Mouse (Mus musculus): Measurements from ENCODE around the gene Kmt2a.
"Not testable (repeated sequence)": the region's sequence is repeated elsewhere in the genome, so short reads cannot be mapped to it uniquely, and the experiment has no call there.

Kmt2a gene

DNA sequence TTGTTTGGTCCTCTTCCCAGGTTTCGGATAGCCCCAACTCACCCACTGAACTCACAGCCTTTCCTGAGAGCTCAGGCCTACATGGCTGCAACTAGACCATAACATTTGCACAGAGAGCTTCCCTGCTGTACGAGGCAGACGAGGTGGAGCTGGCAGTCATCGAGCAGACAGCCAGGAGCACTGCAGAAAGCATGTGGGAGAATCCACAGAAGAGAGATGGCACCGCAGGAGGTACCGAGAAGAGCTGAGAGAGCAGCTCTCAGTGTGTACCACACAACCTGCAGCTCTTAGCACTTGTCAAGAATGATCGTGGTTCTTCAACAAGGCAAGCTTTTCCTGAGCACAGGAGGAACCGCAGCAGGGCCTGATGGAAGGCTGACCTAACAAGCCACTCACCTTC lies 66.9 kb downstream of the Kmt2a start:
- no peak for DNase-seq

DNA sequence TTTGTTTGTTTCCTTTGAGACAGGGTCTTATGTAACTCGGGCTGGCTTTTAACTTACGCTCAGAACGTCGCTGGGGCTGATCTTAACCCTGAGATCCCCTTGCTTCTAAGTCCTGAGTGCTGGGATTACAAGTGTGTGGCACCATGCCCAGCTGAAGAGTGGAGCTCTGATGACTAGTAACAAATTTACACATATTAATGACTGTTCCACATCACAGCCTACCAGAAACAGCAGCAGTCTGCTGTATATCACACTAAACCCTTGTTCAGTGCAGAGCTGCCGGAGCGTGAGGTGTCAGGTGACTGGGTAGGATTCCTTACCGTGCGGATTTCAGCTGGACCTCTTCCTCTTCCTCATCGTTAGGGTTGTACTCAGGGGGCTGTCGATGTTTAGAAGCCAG lies 70.8 kb downstream of the Kmt2a start:
- DNase-seq = no peak

DNA sequence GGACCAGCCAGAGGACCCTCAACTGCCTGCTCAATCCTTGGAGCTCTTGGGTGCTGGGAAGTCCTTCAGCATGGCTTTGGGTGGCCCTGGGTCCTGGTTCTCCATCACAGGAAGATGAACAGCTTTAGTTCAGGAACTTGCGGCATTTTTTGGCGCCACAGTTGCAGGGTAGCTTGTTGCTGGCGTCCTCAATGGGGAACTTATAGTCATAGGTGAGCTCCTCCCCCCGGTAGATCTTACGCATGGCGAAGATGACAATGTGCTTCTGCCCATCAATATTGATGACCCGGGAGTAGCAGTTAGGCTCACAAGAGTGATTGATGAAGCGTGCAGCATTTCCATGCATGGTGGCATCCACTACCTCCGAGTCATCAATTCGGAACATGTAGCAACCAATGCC lies 73.3 kb downstream of the Kmt2a start:
- no peak for DNase-seq

DNA sequence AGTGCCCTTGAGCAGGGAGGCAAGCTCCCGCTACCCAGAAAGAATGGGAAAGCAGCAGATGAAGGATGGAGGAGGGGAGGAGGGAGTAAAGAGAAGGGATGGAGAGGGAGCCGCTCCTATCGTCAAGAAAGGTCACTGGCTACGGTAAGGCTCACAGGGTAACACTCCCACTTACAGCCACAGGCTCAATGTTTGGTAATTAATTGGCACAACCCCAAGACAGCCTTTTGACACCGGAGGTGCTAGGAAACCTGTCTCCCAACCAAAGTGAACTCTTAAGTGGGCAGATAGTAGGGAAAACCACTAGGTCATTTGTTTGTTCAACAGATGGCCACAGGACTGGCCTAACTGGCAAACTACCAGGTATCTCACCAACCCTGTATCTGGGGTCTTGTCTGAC lies 74.0 kb downstream of the Kmt2a start:
- DNase-seq = no peak

DNA sequence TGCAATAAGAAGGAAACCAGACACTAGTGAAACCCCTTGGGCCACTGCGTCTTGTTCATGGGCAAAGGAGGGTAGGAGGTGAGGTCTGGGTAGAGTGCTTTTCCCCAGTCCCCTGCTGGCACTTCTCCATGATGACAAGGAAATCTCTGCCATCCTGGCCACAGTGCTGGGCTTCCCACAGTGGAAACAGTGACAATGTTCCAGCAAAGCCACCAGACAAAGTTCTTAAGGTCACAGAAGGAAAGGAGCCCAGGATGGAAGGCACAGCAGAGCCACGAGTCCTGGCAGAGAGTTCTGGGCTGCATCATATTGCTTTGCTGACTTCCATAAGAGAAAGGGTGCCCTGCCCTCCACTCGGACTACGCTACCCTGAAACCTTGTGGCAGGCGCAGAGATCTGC lies 75.6 kb downstream of the Kmt2a start:
- no peak for DNase-seq

DNA sequence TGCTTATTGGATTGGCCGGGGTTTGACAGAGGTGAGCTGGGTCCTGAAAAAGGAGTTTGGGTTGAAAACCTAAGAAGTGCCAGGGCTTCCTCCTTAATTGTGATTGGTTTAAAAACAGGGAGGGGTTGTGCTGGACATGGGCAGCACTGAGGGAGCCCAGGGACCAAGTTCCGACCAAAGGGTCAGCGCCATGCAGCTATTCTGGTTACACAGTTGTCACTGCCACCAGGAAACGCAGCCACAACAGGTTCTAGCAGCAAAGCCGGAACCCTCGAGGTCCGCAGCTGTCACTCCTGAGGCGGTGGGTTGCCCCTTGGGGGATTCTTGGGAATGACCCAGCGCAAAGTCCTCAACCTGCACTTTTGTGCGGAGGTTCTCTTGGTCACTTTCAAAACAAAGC lies 76.4 kb downstream of the Kmt2a start:
- DNase-seq = no peak

DNA sequence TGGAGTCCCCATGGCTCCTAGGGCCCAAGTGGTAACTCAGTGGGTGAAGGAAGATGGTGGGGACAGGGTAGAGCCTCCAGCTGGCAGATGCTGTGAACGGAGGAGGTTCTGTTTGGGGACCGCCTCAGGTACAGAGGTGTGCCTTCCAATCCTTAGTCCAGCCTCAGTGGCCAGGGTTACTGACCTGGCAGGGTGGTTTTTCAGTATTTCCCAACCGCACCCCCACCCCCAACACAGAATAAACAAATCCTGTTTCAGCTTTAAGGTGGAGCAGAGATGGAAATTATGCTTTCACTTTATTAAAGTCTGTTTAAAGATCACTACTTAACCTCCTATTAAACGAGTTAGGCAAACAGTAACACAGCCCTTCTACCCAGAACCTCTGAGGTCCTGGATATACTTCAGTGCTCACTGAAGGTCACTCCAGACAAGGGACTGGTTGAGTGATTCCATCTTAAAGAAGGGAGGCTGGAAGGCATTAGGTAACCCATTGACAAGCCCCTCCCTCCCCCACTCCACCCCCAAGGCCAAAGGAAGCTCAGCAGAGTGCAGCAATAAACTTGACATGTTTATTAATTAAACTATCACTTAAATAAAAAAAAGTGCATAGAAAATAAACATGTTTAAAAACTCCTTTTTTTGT lies 78.2 kb downstream of the Kmt2a start, which contains the start of gene Ttc36:
Gene Ttc36 (minus strand): TSS at position 265 of the 643 bp plus-strand sequence.
- DNase-seq = no peak

DNA sequence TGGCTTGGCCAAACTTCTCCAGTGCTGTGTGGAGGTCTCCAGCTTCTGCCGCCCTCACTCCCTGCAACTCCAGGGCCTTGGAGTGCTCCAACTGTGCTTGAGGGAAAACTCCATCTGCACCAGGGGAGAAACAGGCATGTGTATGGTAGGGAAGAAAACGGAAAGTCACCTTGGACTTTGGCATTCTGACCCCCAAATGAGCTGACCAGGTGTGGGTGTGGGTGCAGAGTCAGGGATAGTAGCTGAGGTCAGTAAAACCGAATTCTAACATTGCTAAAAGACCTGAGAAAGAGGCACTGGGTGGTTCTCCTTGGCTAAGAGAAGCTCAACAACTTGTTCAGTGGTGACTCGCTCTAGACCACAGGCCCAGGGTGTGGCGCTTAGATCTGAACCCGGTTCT lies 79.4 kb downstream of the Kmt2a start:
- no peak for DNase-seq

DNA sequence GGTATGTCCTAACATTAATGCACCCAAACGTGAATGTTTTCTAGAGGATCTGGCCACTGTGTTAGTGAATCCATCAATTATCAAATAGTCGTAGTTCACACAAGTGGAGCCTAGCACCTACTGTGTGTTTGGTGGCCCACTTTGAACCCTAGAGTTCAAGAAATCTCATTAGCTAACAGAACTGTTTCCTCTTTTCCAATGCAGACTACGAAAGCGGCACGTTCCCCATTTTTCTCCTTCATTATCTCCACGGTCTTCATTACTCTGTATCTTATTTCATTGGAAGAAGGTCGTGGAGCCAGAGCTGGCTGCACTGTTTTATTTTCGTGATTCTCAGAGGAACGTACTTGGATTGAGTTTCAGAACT lies 81.2 kb downstream of the Kmt2a start:
- no peak for DNase-seq

DNA sequence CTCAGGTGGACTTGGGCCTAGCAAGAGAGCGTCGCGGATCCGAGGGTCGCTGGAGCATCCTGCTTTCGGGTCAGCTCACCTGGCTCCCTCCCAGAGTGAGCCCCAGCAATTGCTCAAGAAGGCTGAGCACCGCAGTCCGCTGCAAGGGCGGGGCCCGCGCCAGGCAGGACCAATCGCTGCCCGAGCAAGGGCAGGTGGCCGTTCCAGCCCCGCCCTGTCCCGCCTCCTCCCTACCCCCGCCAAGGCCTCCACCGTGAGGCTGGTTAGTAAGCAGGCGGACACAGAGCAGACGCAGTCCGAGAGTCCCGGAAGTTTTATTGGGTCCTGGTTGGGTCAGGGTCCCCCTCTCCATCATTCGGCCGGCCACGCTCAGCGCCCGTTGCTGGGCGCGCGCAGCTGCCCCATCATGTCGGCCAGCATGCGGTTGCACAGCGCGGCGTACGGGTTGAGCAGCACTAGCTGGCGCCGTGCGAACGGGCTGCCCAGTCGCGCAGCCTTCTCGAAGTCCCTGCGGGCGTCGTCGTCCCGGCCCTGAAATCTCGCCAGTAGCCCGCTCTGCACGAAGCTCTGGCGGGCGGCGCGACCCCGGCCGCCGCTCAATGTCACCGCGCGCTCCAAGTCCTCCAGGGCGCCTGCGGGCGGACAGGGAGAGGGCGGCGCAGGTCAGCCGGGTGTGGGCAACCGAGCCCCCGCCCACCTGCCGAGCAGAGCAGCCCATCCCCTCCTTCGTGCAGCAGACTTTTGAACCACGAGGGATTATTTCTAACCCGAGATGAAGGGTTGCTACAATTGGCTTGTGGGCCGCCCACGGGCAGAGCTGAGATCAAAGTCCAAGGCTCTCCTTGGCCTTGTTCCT lies 81.8 kb downstream of the Kmt2a start, which contains the start of gene Tmem25:
Gene Tmem25 (minus strand): TSS at position 206 of the 856 bp plus-strand sequence.
- DNase-seq = peak; percentile 94

DNA sequence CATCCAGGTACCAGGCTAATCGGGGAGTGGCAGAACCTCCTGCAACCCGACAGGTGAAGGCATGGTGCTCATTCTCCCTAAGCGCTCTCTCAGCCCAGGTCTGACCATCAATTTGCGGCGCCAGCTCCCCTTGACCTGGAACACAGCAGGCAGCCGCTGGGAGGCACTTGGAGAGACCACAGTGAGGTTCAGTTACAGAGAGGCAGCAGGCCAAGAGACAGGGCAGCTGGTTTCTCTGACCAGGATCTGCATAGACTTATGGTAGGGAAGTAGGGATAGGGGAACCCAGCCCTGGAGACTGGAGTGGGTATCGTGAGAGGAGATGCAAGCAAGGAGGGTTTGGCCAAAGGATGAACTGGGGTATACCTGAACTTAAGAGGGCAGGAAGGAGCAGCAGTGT lies 82.8 kb downstream of the Kmt2a start:
- peak; percentile 52 for DNase-seq

DNA sequence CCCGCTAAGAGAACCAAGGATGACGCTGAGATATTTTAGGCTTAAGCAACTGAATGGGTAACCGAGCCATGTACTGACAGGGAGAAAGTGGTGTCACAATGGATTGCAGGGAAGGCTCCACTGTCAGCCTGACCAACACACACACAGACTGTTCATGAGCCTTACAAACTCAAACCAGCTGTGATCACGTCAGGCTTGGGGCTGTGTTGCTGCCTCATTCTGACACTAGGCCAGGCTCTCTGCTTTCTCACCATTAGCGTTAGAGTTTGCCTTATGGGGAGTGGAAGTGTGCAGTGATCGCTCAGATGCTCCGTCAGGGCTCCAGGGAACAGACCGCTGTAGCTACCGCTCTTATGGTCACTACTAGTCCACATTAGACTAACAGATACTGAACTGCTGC lies 88.3 kb downstream of the Kmt2a start:
- no peak for DNase-seq

DNA sequence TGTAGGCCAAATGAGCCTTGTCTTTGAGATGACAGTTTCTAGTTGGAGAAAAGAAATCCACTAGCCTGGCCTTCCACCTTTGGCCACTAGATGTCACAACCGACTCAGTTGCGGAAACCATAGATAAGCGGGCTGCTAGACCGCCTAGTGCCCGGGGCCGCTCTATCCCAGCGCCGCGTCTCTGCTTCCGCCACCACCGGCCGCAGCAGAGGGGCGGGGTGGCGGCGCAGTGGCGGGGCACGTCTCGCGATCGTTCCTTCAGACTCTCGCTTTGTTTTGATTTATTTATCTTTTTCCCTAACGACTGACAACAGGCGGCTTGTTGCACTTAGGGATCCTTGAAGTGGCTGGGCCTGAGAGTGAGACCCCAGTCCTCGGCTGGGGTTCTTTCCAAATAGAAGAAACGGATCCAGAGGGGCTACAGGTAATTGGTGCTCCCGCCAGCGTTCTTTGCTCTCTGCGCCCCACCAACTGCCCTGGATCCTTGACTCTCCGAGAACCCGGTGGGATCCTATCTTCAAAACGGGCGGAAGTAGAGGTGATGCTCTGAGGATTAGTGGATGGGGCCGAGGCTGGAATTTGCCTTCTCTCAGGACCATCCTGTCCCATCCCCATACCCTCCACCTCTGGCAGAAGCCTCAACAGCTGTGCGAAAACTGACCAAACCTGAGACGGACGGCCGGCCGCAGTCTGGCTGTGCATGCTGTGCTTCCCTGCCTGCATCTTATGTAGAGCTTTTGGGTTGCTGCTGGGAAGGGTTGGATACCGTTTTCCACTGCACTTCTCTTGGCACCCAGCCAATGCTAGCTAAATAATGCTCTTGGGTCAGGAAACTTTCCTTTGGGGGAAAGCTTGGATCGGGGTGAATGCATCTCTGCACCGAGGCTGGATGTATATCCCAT lies 108.1 kb downstream of the Kmt2a start:
- peak; percentile 90 for DNase-seq

DNA sequence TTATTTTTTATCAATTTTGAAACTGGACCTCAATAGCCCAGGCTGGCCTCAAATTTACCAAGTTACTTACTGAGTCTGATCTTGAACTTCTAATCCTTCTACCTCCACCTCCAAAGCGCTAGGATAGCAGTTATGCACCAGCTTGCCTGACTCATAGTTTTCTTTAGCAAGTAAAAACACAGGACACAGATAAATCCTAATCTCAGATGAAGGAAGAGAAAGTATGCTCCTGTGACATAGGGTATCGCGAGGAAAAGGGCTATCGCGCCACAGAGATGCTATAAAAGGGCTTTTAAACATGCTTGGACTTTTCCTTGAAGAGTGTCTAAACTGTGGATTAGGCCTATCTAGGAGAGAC lies 108.7 kb downstream of the Kmt2a start:
- no peak for DNase-seq

DNA sequence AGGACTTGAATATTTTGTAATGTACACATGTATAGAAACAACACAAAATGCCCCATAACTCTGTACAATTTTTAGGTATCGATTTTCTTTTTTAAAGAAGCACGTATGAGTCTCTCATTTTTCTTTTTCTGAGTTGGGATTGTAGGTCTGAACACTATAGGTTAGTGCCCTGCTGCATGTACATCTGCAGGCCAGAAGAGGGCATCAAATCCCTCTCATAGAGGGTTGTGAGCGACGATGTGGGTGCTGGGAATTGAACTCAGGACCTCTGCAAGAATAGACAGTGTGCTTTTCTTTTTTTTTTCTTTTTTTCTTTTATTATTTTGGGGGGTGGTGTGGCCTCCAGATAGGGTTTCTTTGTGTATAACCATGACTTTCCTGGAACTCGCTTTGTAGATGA lies 109.7 kb downstream of the Kmt2a start:
- DNase-seq = no peak

DNA sequence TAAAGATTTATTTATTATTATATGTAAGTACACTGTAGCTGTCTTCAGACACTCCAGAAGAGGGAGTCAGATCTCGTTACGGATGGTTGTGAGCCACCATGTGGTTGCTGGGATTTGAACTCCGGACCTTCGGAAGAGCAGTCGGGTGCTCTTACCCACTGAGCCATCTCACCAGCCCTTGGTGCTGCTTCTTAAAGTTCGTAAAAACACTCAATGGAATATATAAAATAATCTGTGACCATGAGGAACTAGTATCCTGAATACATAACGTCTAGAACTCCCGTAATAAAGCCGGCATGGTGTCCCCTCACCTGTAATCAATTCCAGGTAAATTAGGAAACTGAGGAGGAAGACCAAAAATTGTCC lies 113.1 kb downstream of the Kmt2a start:
- DNase-seq = not testable (repeated sequence)

DNA sequence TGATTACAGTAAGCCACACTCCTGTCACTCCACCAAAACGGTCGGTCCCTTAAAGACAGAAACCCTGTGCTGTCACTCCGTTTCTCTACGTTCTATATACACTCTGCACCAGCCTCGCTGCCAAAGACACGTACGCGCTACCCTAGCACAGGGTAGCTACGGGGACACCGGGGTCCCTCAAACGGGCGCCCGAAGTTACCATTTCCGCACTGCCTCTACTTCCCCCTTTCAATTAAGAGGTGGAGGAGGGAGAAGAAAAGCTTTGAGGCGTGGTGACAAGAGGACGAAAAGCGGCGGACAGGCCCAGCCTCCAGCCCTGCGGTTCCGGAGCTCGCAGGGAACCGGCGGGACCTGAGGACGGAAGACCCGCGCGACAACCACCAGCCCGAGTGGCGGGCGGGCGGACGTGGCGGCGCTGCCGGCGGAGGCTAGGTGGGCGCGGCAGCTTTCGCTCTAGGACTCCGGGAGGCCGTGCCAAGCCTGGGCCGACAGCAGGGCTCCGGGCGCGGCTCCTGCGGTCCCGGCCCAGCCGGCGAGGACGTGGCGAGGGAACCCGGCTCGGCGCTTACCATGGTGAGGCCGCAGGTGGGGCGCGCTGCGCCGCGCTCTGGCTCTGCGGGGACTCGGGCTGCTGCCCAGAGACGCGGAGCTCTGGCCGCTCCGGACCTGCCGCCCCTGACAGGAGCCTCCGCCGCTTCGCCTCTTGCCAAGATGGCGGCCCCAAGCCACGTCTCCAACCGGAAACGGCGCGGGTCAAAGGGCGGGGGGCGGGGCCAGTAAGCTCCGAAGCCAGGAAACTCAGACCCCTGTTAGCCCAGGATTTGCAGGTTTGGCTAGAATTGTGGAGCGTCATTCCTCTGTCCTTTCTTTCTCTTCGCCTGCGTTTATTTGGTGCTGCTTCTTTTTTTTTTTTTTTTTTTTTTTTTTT lies 113.7 kb downstream of the Kmt2a start, which contains the start of the genes Arcn1 and Ift46:
Gene Arcn1 (minus strand): TSS at position 745 of the 928 bp plus-strand sequence.
Gene Ift46 (plus strand): TSS at position 808 of the 928 bp plus-strand sequence.
- peak; percentile 84 for DNase-seq

DNA sequence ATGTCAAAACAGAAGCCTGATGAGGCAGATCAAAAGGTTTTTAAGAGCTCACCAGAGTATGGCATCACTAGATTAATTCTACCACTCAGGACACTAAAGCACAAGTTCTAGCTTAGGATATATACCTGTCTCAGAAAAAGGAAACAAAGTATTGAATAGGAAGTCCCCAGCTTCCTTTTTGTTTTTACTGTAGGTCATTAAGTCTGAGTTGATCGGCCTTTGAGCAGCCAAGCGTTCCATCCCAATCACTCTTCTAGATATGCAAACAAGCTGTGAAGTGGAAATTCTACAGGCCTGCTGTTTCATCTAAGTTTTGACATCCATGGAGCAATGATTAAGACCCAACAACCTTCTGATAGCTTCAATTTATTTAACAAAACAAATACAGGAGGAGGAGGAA lies 120.2 kb downstream of the Kmt2a start:
- no peak for DNase-seq
